Mouse (Mus musculus) lung, postnatal 0 days (tissue): Measurements from ENCODE around the gene Zmat3.

Experiments
- CTCF ChIP-seq: IDR thresholded peaks from 2 replicates; pipeline ENCODE4 v1.5.1; 2016; ENCODE audit warnings: antibody characterized with exemption, mild to moderate bottlenecking
- EP300 ChIP-seq: IDR thresholded peaks from 2 replicates; pipeline ENCODE4 v1.6.1; 2016; ENCODE audit warnings: antibody characterized with exemption, mild to moderate bottlenecking, control low read depth

DNA sequence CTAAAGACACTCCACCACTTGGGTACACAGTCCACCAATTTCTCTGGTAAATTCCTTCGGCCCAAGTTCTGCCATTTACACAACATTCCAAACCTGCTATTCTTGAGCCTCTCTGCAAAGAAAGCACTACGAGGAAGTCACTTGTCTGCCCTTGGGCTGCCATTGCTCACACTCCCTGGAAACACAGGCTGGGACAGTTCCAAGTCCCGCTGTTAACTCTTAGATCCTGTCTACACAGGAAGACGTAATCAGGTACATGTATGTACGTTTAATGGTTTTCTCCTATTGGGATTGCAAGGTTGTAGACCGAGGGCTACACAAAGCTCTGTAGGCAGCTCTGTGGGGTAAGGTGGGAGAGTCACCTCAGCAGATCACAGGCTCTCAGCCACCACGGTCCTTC, 28.0 kb downstream of the Zmat3 start:
- TF ChIP-seq CTCF (no peak), EP300 (no peak)
